21 mouse cellular contexts compared by ENCODE assay signal in genomic region chr12:56402137-56402536, GRCm38 (mm10). TPM values are rescaled to one million over a fixed set of nuclear protein-coding genes. Genes with fewer than 3 reads are reported as not detected.
DNase-seq lines count a peak whose midpoint lies in the region; ATAC-seq and TF ChIP-seq lines count a peak whose summit lies in the region.
"Had no signal": no experiment of that assay in that cellular context is flagged by ENCODE, and none has a peak within 500 bp of the region (broad histone marks: within the 10 kb centered on the region; RNA-seq: fewer than 3 reads in every experiment).

No protein-coding gene starts in this region.

- H3K4me2 ChIP-seq in midbrain, embryonic 11.5 days: no peak overlapping the region
- no peak overlapping the region for H3K4me2 ChIP-seq in midbrain, postnatal 0 days (ENCODE audit: low read depth, low read length, poor library complexity, severe bottlenecking)
- H3K4me2 ChIP-seq: embryonic facial prominence, embryonic 13.5 days; embryonic facial prominence, embryonic 15.5 days; forebrain, embryonic 13.5 days; forebrain, embryonic 15.5 days had no signal

- ATAC-seq in midbrain, embryonic 11.5 days (ENCODE audit: low FRiP score): no peak
- ATAC-seq in midbrain, postnatal 0 days (ENCODE audit: low FRiP score): no peak
- ATAC-seq: CD4-positive, CD25-positive, alpha-beta regulatory T cell, adult 4 months; forebrain, embryonic 13.5 days; forebrain, embryonic 15.5 days; forebrain, postnatal 0 days had no signal

- DNase-seq in midbrain, embryonic 11.5 days (ENCODE audit: low spot score, missing footprints): peak; percentile 78
- no peak for DNase-seq in midbrain, postnatal 0 days (ENCODE audit: low spot score)
- peak; percentile 66 for DNase-seq in retina, embryonic 14.5 days (ENCODE audit: low spot score)
- no peak for DNase-seq in B cell, adult 2 months
- DNase-seq in left cerebral cortex, adult 9 months (ENCODE audit: low spot score in 2 of 2): no peak
- DNase-seq: adrenal gland, adult 2 months; adrenal gland, postnatal 10 days; adrenal gland, postnatal 25 days; cerebellum, adult 11 months; cerebellum, adult 18-20 months; cerebellum, adult 8-10 months; cerebellum, adult 9-11 months; cerebellum, postnatal 14 days; cerebellum, postnatal 36 days; embryo, embryonic 11 days; forebrain, postnatal 0 days had no signal

- H3K9ac ChIP-seq in midbrain, embryonic 11.5 days (ENCODE audit: low read length): no peak overlapping the region
- no peak overlapping the region for H3K9ac ChIP-seq in midbrain, postnatal 0 days (replicated peaks; ENCODE audit: low read length, poor library complexity, severe bottlenecking)
- H3K9ac ChIP-seq: embryonic facial prominence, embryonic 13.5 days; embryonic facial prominence, embryonic 15.5 days; forebrain, embryonic 13.5 days; forebrain, embryonic 15.5 days; forebrain, postnatal 0 days had no signal

- H3K4me3 ChIP-seq in midbrain, embryonic 11.5 days (ENCODE audit: low read depth, low read length): no peak overlapping the region
- H3K4me3 ChIP-seq in midbrain, postnatal 0 days (ENCODE audit: low read depth, low read length): no peak overlapping the region
- H3K4me3 ChIP-seq: embryonic facial prominence, embryonic 13.5 days; embryonic facial prominence, embryonic 15.5 days; forebrain, embryonic 13.5 days; forebrain, embryonic 15.5 days had no signal

- H3K27me3 ChIP-seq in midbrain, embryonic 11.5 days (ENCODE audit: control insufficient read depth, insufficient read depth, low read length): no peaks in the 10 kb centered on the region
- H3K27me3 ChIP-seq in midbrain, postnatal 0 days (ENCODE audit: insufficient read depth, low read length): no peaks in the 10 kb centered on the region
- H3K27me3 ChIP-seq: embryonic facial prominence, embryonic 13.5 days; embryonic facial prominence, embryonic 15.5 days had no signal

- no peak for TF ChIP-seq CTCF in midbrain, postnatal 0 days (IDR thresholded peaks at IDR 0.05)

- H3K36me3 ChIP-seq in midbrain, embryonic 11.5 days (ENCODE audit: control insufficient read depth, insufficient read depth, low read length): no peaks in the 10 kb centered on the region
- H3K36me3 ChIP-seq in midbrain, postnatal 0 days (ENCODE audit: insufficient read depth, low read length): no peaks in the 10 kb centered on the region
- H3K36me3 ChIP-seq: embryonic facial prominence, embryonic 13.5 days; embryonic facial prominence, embryonic 15.5 days; forebrain, embryonic 15.5 days had no signal

- no peak overlapping the region for H3K27ac ChIP-seq in midbrain, embryonic 11.5 days (ENCODE audit: low read depth, low read length)
- no peak overlapping the region for H3K27ac ChIP-seq in midbrain, postnatal 0 days (ENCODE audit: low read depth, low read length)
- H3K27ac ChIP-seq: embryonic facial prominence, embryonic 13.5 days; embryonic facial prominence, embryonic 15.5 days; forebrain, embryonic 13.5 days; forebrain, embryonic 15.5 days had no signal

- no peaks in the 10 kb centered on the region; the same call in 1 of the 2 replicates for H3K9me3 ChIP-seq in midbrain, embryonic 11.5 days (ENCODE audit: control insufficient read depth, low read length)
- H3K9me3 ChIP-seq in midbrain, postnatal 0 days (ENCODE audit: low read length): no peaks in the 10 kb centered on the region
- H3K9me3 ChIP-seq: embryonic facial prominence, embryonic 13.5 days; embryonic facial prominence, embryonic 15.5 days; forebrain, embryonic 13.5 days; forebrain, embryonic 15.5 days had no signal

- 66% methylated on average over 7 of the region's 7 CpGs for WGBS in midbrain, embryonic 11.5 days
- WGBS in midbrain, postnatal 0 days: 47% methylated on average over 7 of the region's 7 CpGs

- H3K4me1 ChIP-seq in midbrain, embryonic 11.5 days (ENCODE audit: control insufficient read depth, insufficient read depth, low read length): no peaks in the 10 kb centered on the region
- no peaks in the 10 kb centered on the region for H3K4me1 ChIP-seq in midbrain, postnatal 0 days (ENCODE audit: insufficient read depth, low read length)
- H3K4me1 ChIP-seq: embryonic facial prominence, embryonic 13.5 days; embryonic facial prominence, embryonic 15.5 days; forebrain, embryonic 13.5 days; forebrain, embryonic 15.5 days had no signal

RNA-seq across cellular contexts. Expression of gene Mbip, which starts 56.4 kb away (rescaled TPM):
- polyA plus RNA-seq in midbrain, embryonic 11.5 days (2014; fragmentation: Nextera tagmentation; extraction: Ambion mirVana): 46.0 and 54.0 TPM in 2 replicates
- 18.3 and 29.5 TPM in 2 replicates for total RNA-seq in midbrain, postnatal 0 days (2014; rRNA removed)
- polyA plus RNA-seq in midbrain, postnatal 0 days (2015; fragmentation: Nextera tagmentation; extraction: Ambion mirVana): 33.8 and 35.2 TPM in 2 replicates

Comparison
In these comparisons a context has a peak if more than half of its experiments do, and no peak if none do; other contexts are left out.
1. DNase-seq: peak in midbrain, embryonic 11.5 days (single experiment) and retina, embryonic 14.5 days (single experiment); none in midbrain, postnatal 0 days (single experiment), B cell, adult 2 months (0 of 2) and left cerebral cortex, adult 9 months (0 of 2).